Mouse (Mus musculus) olfactory bulb, adult 2 months (tissue): Measurements from ENCODE around the gene Pdss2.

Experiments used
- CTCF ChIP-seq: fragments of 200-500 bp; IDR thresholded peaks from 2 replicates; pipeline ENCODE4 v1.5.1; 2012; ENCODE audit warnings: low read depth, mild to moderate bottlenecking, low read length, moderate library complexity; ENCODE audit not compliant: insufficient read depth
- POLR2A ChIP-seq: fragments of 200-500 bp; IDR thresholded peaks from 2 replicates; pipeline ENCODE4 v1.6.1; 2012; ENCODE audit warnings: mild to moderate bottlenecking, low read depth, low read length, moderate library complexity; ENCODE audit not compliant: insufficient read depth

DNA sequence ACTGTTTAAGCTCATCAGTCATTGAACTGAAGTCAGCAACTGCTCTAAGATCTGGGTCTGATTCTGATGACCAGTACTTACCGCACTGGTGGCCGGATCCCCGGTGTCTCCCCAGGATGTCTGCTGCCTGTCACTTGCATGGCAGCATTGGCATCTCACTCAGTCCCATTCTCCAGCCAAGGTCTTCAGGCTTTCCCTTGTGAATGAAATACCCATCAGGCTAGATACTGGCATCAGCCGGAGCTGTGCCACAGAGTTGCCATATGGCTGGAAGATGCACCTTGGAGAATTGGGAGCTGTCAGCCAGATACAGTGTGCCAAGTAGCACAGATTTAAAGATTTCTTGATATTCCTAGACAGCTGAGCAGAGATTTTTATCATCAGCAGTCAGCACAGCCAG is 281.3 kb downstream of the Pdss2 start:
- TF ChIP-seq CTCF (no peak), POLR2A (no peak)
